Mouse (Mus musculus) layer of hippocampus, adult 2 months (tissue): ENCODE data around the gene Usp44. TPM values are rescaled to one million over a fixed set of nuclear protein-coding genes. Genes with fewer than 3 reads are reported as not detected.

Experiments
- DNase-seq, 2 experiments: peaks; one replicate each; pipeline ENCODE4 v3.0.0; 2022; ENCODE audit warnings: low spot score in 2 of 2
- H3K27ac ChIP-seq: fragments of 200-600 bp; 2 replicates; pipeline ENCODE4 v1.8.1; 2022
- H3K4me3 ChIP-seq: fragments of 200-600 bp; 2 replicates; pipeline ENCODE4 v1.8.1; 2022; ENCODE audit warnings: mild to moderate bottlenecking
- CTCF ChIP-seq: fragments of 200-600 bp; conservative IDR thresholded peaks from 2 replicates; pipeline ENCODE4 v1.8.1; 2022; ENCODE audit warnings: antibody characterized with exemption, mild to moderate bottlenecking, moderate library complexity
- total RNA-seq, 2 experiments: library from RNA; stranded (reverse); gene quantifications; 2 replicates each; pipeline ENCODE4 v1.2.3; 2021

Gene Usp44
- total RNA-seq, 2 experiments from 2014 or later, result not detected

- no peak for DNase-seq
- TF ChIP-seq CTCF, result no peak
- Histone ChIP-seq H3K4me3 (no peak overlapping the region), H3K27ac (no peak overlapping the region)
These were observed 47.4 kb downstream of the Usp44 start for GRCm38 (mm10) chr10:93878732-93879131.

- Histone ChIP-seq H3K4me3 (no peak overlapping the region), H3K27ac (no peak overlapping the region)
- TF ChIP-seq CTCF, result no peak
- no peak for DNase-seq
These were observed 50.6 kb downstream of the Usp44 start for GRCm38 (mm10) chr10:93881918-93882317.

DNA sequence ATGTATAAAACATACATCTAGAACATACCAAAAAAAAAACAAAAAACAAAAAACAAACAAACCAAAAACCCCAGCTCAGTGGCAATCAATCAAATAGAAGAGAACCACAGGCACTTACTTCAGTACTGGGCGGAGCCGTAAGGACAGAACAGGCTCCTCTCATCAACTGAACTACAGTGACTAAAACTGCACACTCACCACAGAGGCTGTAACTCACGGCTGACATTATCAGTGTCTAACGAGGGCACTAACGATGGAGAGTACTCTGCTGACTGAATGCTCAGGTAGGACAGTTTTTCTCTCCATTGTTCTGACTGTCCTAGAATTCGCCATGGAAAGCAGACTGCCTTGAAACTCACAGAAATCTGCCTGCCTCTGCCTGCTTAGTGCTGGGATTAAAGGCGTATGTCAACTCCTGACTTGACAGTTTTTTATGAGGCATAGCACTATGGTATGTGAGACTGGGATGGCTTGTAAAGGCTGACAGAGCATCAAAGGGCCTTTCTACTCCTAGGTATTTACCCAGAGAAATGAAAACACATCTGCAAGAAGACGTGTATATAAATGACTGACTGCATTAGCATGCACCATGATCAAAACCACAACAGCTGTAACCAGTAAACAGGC, 51.5 kb downstream of the Usp44 start:
- Histone ChIP-seq H3K27ac (no peak overlapping the region), H3K4me3 (no peak overlapping the region)
- no peak for DNase-seq
- TF ChIP-seq CTCF, result no peak

- no peak for TF ChIP-seq CTCF
- Histone ChIP-seq H3K4me3 (no peak overlapping the region), H3K27ac (no peak overlapping the region)
- DNase-seq, result no peak
These were observed 54.6 kb downstream of the Usp44 start for GRCm38 (mm10) chr10:93885839-93886477.

DNA sequence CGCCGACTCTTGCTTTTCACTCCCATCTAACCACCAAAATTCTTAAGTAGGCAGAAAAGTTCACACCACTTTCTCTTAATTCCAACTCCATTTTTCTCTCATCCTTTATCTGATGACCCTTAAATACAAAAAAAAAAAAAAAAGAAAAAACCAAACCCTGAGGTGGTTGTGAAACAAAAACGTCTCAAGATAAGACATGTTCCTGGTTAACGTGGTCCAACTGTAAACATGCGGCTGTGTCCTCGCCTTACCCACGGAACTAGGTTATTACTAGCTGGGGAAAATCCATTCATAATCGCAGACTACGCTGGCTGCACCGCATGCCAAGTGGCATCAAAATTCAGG, 57.2 kb downstream of the Usp44 start:
- H3K27ac ChIP-seq, result peak overlapping the region; percentile 94
- DNase-seq, result no peak
- peak overlapping the region; percentile 89 for H3K4me3 ChIP-seq
- no peak for TF ChIP-seq CTCF

DNA sequence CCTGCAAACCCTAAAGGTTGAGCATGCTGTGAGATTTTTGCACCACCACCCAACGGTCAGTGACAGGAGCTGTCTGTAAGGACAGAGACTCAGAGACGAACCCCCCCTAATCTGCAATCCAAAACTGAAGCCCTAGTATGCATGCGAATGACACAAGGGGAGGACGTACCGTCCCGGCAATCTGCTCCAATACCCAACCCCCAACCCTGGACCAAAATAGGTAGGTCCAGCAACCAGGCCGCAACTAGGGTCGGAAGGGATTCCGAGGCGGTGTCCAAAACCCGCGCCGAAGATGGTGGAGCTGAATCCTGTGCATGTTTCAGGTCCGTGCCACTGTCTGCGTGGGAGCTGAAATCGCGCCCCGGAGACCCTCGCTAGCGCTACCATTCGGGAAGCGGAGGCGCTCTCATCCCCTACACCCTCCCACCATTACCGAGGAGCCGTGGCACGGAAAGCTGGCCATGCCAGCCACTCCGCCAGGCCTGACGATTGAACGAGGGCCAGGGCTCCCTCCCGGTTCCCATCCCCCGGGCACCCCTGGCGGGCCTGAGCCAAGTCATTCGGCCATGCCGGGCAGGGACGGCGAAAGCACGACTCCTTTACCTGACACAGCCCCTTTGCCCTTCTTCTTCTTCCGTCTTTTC, 57.7 kb downstream of the Usp44 start:
- Histone ChIP-seq H3K4me3 (peak overlapping the region; percentile 89), H3K27ac (peak overlapping the region; percentile 94)
- DNase-seq, result peak in 1 of 2 experiments; percentile 27
- no peak for TF ChIP-seq CTCF

- DNase-seq, result peak; percentile 90 to 91
- H3K27ac ChIP-seq, result peak overlapping the region; percentile 94
- TF ChIP-seq CTCF, result no peak
- peak overlapping the region; percentile 89 for H3K4me3 ChIP-seq
These were observed 58.2 kb downstream of the Usp44 start for GRCm38 (mm10) chr10:93889579-93889950.

DNA sequence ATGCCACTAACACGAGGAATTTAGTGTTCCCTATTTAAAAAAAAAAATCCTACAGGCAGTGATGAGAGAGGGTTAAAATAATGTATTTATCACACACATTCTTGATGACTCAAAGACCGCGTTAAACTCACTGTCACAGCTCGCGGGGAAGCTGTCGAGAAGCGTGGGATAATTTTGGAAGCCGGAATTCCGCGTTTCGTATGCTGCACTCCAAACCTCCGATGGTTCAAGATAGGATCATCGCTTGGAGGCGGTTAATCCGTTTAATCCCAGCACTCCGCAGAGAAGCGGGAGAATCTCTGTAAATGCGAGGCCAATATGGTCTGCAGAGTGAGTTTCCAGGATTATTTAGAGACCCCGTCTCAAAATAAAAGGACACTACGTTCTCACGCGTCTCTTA, 58.6 kb downstream of the Usp44 start:
- peak; percentile 40 to 46 for DNase-seq
- TF ChIP-seq CTCF, result no peak
- Histone ChIP-seq H3K4me3 (peak overlapping the region; percentile 89), H3K27ac (peak overlapping the region; percentile 94)

DNA sequence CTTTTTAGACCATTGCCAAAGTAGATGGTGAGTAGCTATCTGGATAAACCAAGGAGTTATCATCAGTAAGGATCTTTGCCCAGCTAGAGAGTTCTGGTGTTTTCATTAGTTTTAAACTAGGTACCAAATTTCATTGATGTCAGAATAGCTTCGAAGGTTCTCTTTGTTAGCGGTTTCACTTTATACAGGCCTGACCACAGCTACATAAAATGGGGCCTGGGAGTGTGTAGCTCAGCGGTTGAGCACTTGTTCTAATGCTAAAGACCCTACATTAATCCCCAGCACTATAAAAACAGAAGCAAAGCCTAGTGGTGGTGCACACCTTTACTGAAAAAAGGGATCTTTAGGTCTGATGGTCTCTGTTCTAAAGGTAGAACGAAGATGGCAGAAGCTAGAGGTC, 59.2 kb downstream of the Usp44 start:
- H3K27ac ChIP-seq, result 0 out of 2 replicates have a peak overlapping the region, but pooled peaks have one; percentile 94
- TF ChIP-seq CTCF, result no peak
- H3K4me3 ChIP-seq, result no peak overlapping the region
- no peak for DNase-seq

- Histone ChIP-seq H3K27ac (no peak overlapping the region), H3K4me3 (no peak overlapping the region)
- no peak for DNase-seq
- no peak for TF ChIP-seq CTCF
These were observed 59.7 kb downstream of the Usp44 start for GRCm38 (mm10) chr10:93891031-93891430.

GRCm38 (mm10) chr10:93892551-93892950, 61.2 kb downstream of the Usp44 start:
- no peak for TF ChIP-seq CTCF
- DNase-seq, result no peak

DNA sequence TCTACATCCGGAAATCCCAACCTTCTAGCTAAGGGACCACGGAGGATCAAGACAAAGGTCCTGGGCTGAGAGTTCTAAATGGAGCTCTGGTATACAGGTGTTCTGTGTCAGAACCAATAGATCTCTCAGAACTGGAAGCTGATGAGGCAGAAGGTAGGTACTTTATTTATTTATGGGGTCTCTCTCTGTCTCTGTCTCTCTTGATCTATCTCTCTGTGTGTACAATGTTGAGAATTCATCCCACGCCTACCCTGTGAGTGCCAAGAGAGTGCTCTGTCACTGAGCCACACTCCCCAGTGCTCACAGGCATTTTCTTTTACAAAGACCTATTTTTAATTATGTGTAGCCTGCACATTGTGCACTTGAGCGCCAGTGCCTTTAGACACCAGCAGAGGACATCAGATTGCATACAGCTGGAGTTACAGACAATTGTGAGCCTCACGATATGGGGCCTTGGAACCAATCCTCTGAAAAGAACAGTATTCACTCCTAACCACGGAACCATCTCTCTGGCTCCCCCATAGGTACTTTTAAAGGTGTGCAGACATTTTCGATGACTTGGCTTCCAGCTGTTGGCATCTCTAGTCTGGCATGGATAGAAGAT, 65.8 kb downstream of the Usp44 start, which contains the start of gene Metap2:
TSS of gene Metap2 (minus strand) at position 51 of the 604 bp plus-strand sequence.
- DNase-seq, result no peak

More at GRCm38 (mm10) chr10:93892551-93892950, 61.2 kb downstream of the Usp44 start:
- H3K4me3 ChIP-seq, result no peak overlapping the region
- H3K27ac ChIP-seq, result no peak overlapping the region

DNA sequence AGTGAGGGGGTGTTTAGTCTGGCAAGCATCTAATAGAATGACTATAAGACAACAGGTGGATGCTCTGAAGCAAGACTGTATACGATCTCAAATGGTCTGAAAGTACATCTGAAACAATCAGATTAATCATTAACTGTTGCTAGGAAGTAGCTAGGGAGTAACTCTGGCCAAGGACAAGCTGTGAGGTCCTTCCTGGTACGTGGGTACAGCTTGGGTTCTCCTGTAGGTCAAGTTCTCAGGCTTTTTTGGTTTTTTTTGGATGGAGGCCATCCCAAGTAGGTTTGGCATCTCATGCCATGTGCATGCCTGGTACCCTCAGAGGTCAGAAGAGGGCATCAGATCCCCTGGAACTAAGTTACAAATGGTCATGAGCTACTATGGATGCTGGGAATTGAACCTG, 67.9 kb downstream of the Usp44 start:
- DNase-seq, result no peak
- TF ChIP-seq CTCF, result no peak
- no peak overlapping the region for H3K4me3 ChIP-seq
- no peak overlapping the region for H3K27ac ChIP-seq

More for the DNA sequence above, 65.8 kb downstream of the Usp44 start, which contains the start of gene Metap2:
- Histone ChIP-seq H3K4me3 (no peak within 1 kb of the TSS), H3K27ac (no peak within 1 kb of the TSS)
- no peak for TF ChIP-seq CTCF
